Mouse (Mus musculus) left cerebral cortex, postnatal 36 days (tissue): ENCODE data around the gene Clcc1. TPM values are rescaled to one million over a fixed set of nuclear protein-coding genes. Genes with fewer than 3 reads are reported as not detected.
"Not testable (repeated sequence)": the region's sequence is repeated elsewhere in the genome, so short reads cannot be mapped to it uniquely, and the experiment has no call there.

Experiments used
- DNase-seq, 2 experiments: peaks; one replicate each; pipeline ENCODE4 v3.0.0; 2021 to 2022; ENCODE audit warnings: low spot score in 2 of 2, mixed read lengths in 1 of 2
- intact Hi-C: fragments of 180-260 bp; cut with DNase I; formaldehyde crosslinking; loops from one replicate; pipeline ENCODE4 v1.15.1; 2025
- total RNA-seq, 2 experiments: library from RNA; stranded (reverse); gene quantifications; 2 replicates each; pipeline ENCODE4 v1.2.3; 2021

Clcc1 gene
- total RNA-seq = 10 to 100 TPM; 29.9 to 33.1 TPM

DNA sequence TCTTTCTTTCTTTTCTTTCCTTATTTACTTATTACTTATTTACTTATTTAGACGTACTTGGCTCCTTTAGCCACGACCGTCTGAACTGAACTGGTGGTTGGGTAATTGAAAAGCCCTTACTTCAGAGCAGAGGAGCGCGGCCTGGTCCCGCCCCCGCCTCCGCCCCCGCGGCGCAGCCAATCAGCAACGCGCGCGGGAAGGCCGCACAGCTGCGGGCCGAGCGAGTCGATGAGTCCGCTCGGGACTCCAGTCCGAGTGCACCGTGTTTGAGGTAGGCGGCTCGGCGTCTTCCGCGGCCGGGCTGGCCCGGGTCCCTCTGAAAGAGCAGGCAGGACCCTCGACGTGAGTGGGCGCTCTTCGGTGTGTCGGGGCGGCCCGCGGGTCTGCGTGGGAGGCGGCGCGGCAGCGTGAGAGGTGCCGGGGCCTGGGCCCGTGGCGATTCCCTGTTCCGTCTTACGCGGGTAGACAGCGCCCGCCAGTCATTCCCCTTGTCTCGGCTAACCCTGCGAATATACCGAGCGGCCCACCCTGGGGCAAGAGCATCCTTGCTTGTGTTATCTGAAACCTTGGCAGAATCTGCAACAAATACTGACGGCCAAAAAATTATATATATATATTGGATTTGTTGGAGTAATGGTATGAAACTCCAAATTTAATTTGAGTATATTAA, at the start of gene Clcc1:
Gene Clcc1, plus strand, starts transcription at position 204 of the 670 bp plus-strand sequence.
- intact Hi-C loops = no loop called here
- DNase-seq = peak; percentile 93 to 95

DNA sequence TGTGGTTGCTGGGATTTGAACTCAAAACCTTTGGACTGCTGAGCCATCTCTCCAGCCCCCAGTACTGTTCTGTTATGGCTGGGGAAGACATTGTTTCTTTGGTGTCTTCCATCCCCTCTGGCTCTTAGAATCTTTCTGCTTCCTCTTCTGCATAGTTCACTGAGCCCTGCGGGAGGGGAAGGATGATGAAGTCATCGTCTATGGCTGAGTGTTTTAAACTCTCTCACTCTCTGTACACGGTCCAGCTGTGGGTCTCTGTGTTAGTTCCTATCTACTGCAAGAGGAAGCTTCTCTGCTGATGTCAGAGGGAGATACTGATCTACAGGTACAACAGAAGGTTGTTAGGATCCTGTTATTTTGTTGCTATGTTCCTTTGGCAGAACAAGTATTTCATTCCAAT, 44.8 kb upstream of the Clcc1 start:
- DNase-seq = no peak
- intact Hi-C loops = no loop called here

DNA sequence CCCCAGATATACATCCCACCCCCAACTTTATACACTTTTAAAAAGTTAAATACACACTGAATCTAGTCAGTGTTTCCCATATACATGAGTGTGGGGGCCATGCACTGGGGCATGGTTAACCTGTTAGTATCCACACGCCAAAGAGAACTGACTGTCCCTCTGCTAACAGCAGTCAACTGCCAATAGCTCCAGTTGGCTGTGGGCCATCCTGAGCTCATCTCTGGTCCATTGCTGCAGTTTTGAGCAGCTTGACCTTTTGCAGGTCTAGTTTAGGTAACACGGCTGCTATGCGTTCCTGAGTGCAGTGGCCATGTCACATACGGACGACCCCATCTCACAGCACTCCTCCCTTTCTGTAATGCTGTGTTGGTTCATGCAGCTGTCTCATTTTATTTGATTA, 19.0 kb upstream of the Clcc1 start:
- DNase-seq = no peak
- intact Hi-C loops = no loop called here

DNA sequence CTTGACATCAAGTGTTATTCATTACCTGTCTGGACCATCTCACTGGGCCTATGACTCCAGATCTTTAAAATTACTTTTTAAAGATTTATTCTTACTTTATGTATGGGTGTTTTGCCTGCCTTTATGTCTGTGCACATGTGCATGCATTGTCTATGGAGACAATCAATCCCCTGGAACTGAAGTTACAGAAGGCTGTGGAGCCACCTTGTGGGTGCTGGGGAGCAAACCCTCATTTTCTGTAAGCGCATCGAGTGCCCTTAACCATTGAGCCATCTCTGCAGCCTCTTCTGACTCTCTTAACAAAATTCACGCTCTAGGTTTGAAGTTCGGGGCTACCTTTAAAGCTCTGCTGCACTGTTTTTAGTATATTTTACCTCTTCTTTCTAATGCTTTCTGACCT, 14.3 kb upstream of the Clcc1 start:
- intact Hi-C loops = no loop called here

DNA sequence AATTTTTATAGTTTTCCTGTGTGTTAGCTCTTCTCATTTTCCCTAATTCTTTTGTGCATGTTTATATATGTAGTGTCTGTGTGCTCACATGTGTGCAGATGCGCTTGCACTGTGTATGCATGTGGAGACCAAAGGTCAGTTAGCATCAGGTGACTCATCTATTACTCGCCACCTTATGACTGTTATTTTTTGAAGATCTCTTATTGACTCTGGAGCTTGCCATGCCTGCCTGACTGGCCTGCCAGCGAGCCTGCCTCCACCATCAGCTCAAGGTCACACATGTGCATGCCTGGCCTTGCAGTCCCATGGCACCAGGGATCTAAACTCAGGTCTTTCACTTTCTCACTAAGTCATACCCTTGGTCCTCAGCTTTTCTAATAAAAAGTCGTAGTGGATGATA, 12.7 kb upstream of the Clcc1 start:
- DNase-seq = no peak
- intact Hi-C loops = no loop called here

More for the DNA sequence above, 14.3 kb upstream of the Clcc1 start:
- DNase-seq = no peak

DNA sequence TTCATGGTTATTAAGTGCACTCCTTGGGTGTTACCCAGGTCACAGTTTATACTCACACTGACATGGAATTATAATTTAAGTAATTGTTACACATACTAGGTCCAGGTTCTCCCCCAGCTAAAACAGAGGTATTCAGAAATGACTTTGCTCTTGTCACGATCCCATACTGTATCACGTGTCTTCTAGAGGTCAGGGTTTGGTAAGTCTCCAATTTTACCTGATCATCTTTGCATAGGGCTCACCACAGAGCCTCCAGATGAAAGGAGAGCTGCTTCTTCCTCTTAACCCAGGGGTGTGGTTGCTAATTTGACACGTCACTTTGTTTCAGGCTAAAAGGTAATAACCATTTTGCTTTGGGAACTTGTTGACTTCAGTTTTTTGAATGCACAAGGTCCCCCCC, 8.9 kb upstream of the Clcc1 start:
- no peak for DNase-seq
- intact Hi-C loops = no loop called here

DNA sequence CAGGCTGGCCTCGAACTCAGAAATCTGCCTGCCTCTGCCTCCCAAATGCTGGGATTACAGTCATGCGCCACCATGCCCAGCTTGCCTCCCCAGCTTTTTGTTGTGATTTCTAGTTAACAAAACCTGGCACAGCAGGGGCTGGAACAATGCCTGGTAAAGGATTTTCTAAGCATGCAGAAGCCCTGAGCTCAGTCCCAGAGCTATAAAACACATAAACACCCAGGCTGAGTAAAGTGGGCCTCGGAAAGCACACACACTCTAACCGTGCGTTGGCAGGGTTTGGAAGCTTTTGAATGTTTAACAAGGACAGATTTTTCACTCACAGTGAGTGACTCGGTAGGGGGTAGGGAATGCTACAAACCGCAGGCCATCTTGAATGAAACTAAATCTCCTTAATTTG, 7.7 kb upstream of the Clcc1 start:
- DNase-seq = peak in 1 of 2 experiments; percentile 23
- intact Hi-C loops = no loop called here

DNA sequence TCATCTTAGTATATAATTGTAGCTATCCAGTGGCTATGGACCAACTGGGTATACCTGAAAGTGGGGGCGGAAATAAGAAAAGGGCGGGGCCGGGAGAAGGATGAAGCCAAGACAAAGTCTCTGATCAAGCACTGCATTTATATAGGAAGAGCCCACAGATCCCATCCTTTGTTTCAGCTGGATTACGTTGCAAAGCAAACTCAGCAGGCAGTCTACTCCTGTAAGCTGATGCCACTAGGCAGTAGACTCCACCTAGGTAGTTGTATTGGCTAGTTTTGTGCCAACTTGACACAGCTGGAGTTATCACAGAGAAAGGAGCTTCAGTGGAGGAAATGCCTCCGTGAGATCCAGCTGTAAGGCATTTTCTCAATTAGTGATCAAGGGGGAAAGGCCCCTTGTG, 6.0 kb upstream of the Clcc1 start:
- DNase-seq, intact Hi-C loops: not testable (repeated sequence)

DNA sequence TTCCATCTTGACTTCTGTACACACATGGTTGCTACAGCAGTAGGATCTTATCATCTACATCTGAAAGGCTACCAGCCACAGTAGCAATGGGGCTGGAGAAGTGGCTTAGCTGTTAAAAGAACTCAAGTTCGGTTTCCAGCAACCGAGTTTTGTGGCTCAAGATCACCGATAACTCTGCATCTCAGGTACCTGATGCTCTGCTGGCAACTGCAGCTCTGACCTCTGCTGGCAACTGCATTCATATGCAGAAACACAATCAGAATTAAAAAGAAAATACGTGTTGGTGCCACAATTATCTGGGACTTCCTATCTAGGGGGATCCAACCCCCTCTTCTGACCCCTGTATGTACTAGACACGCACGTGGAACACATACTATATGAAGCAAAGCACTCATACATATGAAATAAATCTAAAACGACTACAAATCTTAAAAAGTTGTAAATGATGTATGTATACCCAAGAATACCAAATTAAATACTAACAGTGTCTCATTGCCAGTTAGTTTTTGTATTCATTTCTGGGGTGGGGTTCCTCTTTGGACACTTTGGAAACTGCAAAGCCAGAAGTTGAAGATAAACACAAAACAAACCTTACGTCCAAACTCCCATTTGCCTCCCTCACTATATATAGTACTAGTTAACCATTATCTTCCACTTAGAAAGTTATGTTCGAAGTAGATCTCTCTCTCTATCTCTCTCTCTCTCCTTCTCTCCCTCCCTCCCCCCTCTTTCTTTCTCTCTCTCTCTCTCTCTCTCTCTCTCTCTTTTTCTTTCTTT, 659 bp upstream of the Clcc1 start:
- no peak for DNase-seq
- intact Hi-C loops = no loop called here

DNA sequence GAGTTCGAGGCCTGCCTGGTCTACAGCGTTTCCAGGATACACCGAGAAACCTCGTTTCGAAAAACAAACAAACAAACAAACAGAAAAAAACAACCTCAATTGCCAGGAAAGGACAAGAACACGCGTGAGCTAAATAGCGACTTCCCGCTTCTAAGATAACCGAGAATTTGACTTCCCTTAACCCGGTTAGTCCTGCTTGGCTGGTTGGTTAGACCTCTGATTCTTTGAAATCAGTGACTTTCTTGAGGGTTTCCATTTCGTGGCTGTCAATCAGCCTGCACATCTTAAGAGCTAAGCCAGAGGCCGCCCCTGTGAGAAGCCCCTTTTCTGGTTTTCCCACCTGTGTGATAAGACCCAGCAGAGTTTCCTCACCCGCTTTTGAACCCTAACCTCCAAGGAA, 853 bp downstream of the Clcc1 start:
- DNase-seq = no peak
- intact Hi-C loops = no loop called here

DNA sequence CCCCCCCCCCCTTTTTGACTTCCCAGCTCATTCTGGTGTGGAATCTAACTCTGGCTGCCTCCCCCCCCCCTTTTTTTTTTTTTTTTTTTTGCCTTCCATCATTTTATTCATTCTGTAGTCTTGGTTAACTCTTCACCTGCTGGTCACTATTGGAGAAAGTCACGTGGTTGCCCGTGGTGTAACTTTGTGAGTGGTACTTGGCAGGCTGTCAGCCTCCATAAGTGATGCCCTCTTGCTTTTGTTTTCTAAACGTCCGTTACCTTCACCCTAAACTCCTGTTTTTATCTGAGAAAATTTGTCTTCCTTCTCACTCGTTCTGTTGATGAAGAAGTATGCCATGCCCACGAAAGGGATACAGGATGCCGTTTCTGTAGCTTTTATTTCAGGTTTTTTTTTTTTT, 1.8 kb downstream of the Clcc1 start:
- DNase-seq = no peak
- intact Hi-C loops = no loop called here

DNA sequence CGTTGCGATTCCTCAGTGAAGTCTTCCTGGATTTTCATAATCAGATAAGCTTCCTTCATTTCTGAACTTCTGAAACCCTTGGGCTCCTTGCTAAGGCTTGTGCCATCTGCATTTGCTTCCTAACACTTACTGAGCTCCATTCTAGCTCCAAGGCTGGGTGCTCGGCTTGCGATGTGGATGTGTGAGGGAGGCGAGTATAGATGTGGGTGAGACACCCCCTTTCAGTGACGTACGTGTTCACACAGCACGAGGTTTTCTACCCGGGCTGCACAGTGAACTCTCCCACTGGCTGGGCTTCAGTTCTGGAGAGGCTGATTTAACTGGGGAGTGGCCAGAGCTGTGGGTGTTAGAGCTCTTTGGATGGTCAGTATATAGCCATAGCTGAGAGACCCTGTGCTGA, 4.9 kb downstream of the Clcc1 start:
- intact Hi-C loops = no loop called here
- no peak for DNase-seq

DNA sequence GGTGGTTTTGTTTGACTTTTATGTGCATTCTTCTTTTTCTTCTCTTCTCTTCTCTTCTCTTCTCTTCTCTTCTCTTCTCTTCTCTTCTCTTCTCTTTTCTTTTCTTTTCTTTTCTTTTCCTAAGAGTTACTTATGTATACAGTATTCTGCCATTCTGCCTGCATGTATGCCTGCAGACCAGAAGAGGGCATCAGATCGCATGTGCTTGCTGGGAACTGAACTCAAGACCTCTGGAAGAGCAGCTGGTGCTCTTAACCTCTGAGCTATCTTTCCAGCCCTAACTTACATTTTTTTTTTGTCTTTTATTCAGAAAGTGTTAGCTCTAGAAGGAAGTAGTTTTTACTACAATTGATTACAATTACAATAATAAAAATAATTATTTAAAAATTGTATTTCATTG, 7.2 kb downstream of the Clcc1 start:
- intact Hi-C loops = loop anchor here (10.0 kb wide), 1 partner anchor 244 kb away; no protein-coding TSS in a partner anchor

DNA sequence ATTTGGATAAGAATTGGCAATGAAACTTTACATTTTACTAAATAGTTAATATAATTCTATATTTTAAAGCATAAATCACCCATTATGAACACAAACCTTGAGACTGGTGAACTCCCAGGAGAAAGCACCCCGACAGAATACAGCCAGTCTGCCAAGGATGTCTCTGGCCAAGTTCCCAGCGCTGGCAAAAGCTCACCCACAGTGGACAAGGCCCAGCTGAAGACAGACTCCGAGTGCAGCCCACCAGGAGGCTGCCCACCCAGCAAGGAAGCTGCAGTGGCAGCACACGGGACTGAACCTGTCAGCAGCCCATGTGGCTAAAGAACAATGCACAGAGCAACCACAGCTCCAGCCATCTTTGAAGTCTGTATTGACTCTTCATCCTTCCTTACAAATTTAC, 22.9 kb downstream of the Clcc1 start:
- no peak for DNase-seq
- intact Hi-C loops = no loop called here

More for the DNA sequence above, 7.2 kb downstream of the Clcc1 start:
- DNase-seq = no peak

DNA sequence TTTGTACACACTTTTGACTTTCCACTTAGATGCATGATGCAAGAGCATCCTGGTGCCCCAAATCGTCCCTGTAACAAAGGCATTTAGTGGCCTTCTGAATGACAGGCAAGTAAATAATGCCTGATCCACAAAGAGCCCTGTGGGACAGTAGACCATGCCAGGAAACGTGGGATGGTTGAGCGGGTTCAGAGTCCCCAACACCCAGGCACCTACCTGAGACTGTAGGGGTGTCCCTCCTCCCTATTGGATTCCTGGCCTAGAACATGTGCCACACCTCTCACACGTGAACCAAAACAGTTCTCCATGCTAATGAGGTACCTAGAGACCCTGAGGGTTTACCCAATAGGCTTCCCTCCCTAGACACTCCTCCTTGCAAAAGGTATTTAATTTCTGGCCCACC, 27.3 kb downstream of the Clcc1 start:
- intact Hi-C loops = no loop called here
- DNase-seq = no peak

DNA sequence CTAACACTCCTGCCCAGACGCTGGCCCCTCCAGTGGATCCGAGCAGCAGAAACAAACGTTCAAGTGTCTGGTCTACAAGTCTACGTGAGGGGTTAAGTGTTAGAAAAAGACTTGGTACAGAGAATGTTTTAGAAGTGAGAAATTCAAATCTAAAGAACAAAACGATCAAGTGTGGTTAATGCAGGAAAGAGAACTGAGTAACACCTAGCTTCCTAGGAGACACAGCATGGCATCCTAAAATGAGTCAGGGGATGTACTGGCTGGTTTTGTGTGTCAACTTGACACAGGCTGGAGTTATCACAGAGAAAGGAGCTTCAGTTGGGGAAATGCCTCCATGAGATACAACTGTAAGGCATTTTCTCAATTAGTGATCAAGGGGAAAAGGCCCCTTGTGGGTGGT, 29.9 kb downstream of the Clcc1 start:
- DNase-seq, intact Hi-C loops: not testable (repeated sequence)

DNA sequence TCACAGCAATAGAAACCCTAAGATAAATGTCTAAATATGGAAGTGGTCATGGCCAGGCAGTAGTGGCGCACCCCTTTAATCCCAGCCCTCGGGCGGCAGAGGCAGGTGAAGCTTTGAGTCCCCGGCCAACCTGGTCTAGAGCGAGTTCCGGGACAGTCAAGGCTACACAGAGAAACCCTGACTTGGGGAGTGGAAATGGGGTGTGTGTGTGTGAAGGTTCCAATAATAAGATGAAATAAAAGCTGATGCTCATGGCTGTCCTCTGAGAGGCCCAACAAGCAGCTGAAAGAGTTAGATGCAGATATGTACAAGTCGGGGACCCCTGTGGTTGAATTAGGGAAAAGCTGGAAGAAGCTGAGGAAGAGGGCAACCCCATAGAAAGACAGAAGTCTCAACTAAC, 32.0 kb downstream of the Clcc1 start:
- intact Hi-C loops = no loop called here
- DNase-seq = no peak

DNA sequence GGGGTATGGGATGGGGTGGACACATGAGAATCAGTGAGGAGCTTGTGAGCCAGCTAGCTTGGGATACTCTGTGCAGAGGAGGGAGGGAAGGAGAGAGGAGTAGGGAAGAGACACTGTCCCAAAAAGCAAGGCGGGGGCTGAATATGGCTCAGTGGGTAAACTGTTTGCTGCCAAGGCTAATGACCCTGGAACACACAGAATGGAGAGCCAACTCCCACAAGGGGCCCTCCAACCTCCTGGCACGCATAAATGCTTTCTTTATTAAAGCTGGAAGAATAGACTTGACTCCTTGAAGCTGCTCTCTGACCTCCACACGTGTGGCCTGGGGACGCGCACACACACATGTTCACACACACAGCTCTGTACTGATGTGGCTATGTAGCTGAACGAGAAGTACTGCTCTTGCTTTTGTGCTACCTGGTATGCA, 35.3 kb downstream of the Clcc1 start:
- no peak for DNase-seq
- intact Hi-C loops = no loop called here

DNA sequence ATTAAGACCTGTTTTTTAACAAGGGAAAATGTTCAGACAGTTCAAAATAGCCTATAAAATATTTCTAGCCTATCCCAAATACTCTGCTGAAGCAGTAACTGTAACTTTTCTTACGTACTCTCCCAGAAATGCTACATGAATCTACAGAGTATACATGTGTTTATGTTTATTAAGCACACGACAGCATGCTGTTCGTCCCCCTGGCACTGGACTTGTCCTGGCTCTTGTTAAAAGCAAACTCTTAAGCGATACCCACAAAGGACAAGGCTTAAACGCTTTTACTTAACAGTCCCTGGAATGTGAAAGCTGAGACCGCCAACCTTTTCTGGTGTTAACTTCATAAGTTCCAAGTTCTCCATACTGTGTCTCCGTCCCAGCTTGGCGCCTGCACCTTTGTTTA, 35.7 kb downstream of the Clcc1 start:
- intact Hi-C loops = no loop called here

DNA sequence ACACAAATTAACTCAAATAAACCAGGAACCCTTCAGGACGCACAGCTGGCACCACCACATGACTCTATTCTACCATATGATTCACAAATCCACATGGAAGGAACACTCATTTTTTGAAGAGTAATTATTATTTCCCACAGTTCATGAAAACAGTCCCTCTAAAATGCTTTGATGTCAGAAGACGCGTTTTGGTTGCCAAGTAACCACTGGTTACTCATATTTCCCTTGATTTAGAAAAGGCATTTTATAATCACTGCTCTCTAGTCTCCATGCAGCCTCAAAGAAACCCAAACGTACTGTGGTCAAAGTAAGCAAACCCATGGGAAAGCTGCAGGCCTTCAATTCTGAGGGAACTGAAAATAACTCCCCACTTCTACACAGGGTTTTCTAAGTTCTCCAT, 36.3 kb downstream of the Clcc1 start:
- intact Hi-C loops = no loop called here

More for the DNA sequence above, 35.7 kb downstream of the Clcc1 start:
- no peak for DNase-seq

DNA sequence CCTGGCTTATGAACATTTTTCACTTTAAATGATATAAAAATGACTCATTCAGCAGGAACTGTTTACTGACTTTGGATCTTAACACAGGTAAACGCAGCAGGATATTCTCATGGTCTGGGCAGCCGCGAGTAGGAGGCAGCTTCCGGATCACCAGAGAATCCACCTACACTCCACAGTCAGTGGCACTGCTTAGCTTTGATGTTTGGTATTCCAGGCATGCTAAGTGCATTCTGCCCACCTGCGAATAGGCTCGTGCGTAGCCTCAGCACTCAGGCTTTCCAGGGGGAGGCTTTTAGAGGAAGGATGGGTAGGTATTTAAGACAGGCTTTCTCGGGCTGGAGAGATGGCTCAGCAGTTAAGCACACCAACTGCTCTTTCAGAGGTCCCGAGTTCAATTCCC, 40.6 kb downstream of the Clcc1 start:
- DNase-seq = peak; percentile 15 to 24
- intact Hi-C loops = no loop called here

More for the DNA sequence above, 36.3 kb downstream of the Clcc1 start:
- DNase-seq = no peak
